Mouse (Mus musculus) midbrain, embryonic 13.5 days (tissue): ENCODE measurements at regions not wholly inside any gene's neighbourhood (a gene's known extent, or its start where the extent isn't known, plus 50 kb on each side); places are given as distances from the start of the nearest gene placed in this dataset.

Source experiments
- ATAC-seq: fragments of 200-750 bp; cut with Nextera tagmentation; 2 replicates; pipeline ENCODE4 v1.8.0; 2017; ENCODE audit warnings: mild to moderate bottlenecking, moderate TSS enrichment, moderate library complexity
- H3K27ac ChIP-seq: fragments of 300-500 bp; sonication (generic); 2 replicates; pipeline ENCODE4 v1.5.1; 2015; ENCODE audit warnings: inconsistent platforms, mild to moderate bottlenecking, moderate library complexity
- H3K27me3 ChIP-seq: fragments of 300-500 bp; sonication (generic); 2 replicates; pipeline ENCODE4 v1.6.1; 2015; ENCODE audit warnings: mild to moderate bottlenecking, inconsistent platforms
- H3K36me3 ChIP-seq: fragments of 300-500 bp; sonication (generic); 2 replicates; pipeline ENCODE4 v1.6.1; 2015; ENCODE audit warnings: mild to moderate bottlenecking, inconsistent platforms
- H3K4me1 ChIP-seq: fragments of 300-500 bp; sonication (generic); replicated peaks from 2 replicates; pipeline ENCODE4 v1.6.1; 2015; ENCODE audit warnings: inconsistent platforms
- H3K4me2 ChIP-seq: fragments of 300-500 bp; sonication (generic); replicated peaks from 2 replicates; pipeline ENCODE4 v1.6.1; 2015; ENCODE audit warnings: moderate library complexity, mild to moderate bottlenecking, inconsistent platforms
- H3K4me3 ChIP-seq: fragments of 300-500 bp; sonication (generic); replicated peaks from 2 replicates; pipeline ENCODE4 v1.5.1; 2015; ENCODE audit warnings: mild to moderate bottlenecking, inconsistent platforms
- H3K9ac ChIP-seq: fragments of 300-500 bp; sonication (generic); replicated peaks from 2 replicates; pipeline ENCODE4 v1.6.1; 2015; ENCODE audit warnings: mild to moderate bottlenecking, inconsistent platforms
- H3K9me3 ChIP-seq: fragments of 300-500 bp; sonication (generic); 2 replicates; pipeline ENCODE4 v1.6.1; 2016; ENCODE audit warnings: mild to moderate bottlenecking, inconsistent platforms
- WGBS: fragments of 180-500 bp; shearing (Covaris S2); methylation state at CpG from one replicate; pipeline ENCODE4 v1.1.7; 2015; 5-methylcytosine and 5-hydroxymethylcytosine counted together

DNA sequence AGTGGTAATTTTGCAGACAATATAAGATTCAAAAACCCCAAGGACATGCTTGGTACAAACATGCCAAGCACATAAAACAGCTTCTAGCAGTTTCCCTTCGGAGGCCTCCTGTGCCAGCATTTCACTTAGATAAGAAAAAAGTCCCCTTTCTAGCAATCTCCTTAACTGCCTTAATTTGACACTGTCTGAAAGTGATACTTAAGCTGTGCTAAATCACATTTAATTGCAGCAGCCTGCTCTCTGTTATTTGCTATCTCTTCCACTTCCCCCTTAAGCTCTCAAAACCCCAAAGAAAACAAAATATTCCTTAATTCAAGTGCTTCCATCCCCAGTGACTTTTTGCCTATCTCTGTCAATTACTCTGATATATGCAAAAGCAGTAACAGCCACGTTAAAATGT is 86.9 kb upstream of the Prokr2 start:
- H3K27ac ChIP-seq = no peak overlapping the region
- H3K36me3 ChIP-seq = no peaks in the 10 kb centered on the region
- ATAC-seq = no peak
- no peak overlapping the region for H3K4me3 ChIP-seq
- 0 out of 2 replicates have a peak, but pooled peaks cover 3% of the 10 kb centered on the region for H3K4me1 ChIP-seq
- no peaks in the 10 kb centered on the region for H3K9me3 ChIP-seq
- 57% methylated on average over 2 of the region's 2 CpGs for WGBS
- no peak overlapping the region for H3K4me2 ChIP-seq
- no peak overlapping the region for H3K9ac ChIP-seq
- H3K27me3 ChIP-seq = no peaks in the 10 kb centered on the region

DNA sequence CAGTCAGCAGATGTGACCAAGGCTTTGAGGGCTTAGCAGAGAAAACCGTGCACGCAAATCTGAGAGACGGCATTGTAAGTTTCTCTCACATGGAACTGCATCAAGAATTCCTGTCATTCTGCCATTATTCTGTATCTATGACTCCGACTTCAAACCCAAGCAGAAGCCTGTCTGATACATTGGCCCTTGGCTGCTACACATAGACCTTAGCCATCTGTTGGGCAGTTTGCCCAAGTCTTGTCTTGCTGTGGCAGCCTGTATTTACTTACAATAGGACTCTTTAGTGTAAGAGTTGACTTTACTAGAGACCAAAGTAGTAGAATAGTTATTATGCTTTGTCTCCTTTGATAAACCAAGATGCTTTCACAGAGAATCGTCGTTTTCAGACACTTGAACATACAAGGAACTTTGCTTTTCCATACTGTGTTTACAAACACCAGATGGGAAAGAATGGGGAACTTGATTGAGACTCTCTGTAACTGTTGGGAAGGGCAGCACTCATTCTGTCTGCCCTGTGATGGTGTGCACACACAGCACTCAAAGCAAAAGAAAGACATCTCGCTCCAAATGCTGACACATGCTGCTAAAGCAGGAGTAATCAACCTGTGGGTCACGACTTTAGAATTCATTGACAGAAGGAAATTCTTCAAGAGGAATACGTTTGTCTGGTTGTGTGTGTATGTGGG is 83.9 kb upstream of the Prokr2 start:
- Histone ChIP-seq H3K36me3 (no peaks in the 10 kb centered on the region), H3K9me3 (no peaks in the 10 kb centered on the region), H3K27me3 (no peaks in the 10 kb centered on the region), H3K4me1 (0 out of 2 replicates have a peak, but pooled peaks cover 3% of the 10 kb centered on the region), H3K4me2 (no peak overlapping the region), H3K27ac (no peak overlapping the region), H3K4me3 (no peak overlapping the region), H3K9ac (no peak overlapping the region)
- WGBS = 83% methylated on average over 9 of the region's 9 CpGs
- no peak for ATAC-seq

DNA sequence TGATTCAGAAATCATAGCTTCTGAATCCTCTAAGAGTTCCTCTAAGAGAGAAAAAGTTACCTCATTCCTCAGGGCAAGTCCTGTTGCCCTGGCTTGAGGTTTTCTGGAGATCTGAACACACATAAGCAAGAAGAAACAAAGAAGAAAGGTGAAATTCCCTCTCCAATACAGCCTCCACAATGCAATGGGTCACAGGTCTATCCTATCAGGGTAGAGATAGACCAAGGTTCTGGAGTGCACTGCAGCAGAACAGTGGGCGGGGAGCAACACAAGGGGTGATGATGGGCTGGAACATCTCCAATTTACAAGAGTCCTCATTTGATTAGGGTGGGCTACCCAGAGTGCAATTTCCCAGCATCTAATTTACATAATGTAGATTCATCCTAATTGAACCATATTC is 69.8 kb upstream of the Prokr2 start:
- no peak overlapping the region for H3K4me3 ChIP-seq

DNA sequence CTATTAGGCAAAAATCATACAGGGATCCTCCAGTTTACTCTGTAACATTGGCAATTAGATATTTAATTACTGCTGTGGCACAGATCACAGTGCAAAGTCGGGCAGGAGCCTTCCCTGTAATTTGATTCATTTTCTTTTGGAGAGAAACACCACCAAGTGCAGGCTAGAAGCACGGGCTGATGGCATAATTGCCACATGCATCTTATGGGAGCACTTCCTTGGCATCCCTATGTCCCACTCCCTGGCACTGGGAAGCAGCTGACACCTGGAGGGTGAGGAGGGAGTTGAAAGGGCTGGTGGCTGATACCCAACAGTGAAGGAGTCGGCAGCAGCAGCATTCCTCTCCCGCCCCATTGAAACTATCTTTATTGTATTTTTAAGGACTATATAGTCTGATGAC is 64.1 kb upstream of the Prokr2 start:
- ATAC-seq = no peak
- no peaks in the 10 kb centered on the region for H3K36me3 ChIP-seq
- no peak overlapping the region for H3K9ac ChIP-seq
- 84% methylated on average over 4 of the region's 4 CpGs for WGBS
- H3K27ac ChIP-seq = no peak overlapping the region
- H3K27me3 ChIP-seq = 0 out of 2 replicates have a peak, but pooled peaks cover 4% of the 10 kb centered on the region
- no peaks in the 10 kb centered on the region for H3K9me3 ChIP-seq
- H3K4me3 ChIP-seq = no peak overlapping the region
- H3K4me2 ChIP-seq = no peak overlapping the region
- H3K4me1 ChIP-seq = peaks cover 24% of the 10 kb centered on the region

More for the DNA sequence above, 69.8 kb upstream of the Prokr2 start:
- no peaks in the 10 kb centered on the region for H3K27me3 ChIP-seq
- WGBS = 100% methylated on average over 1 of the region's 1 CpGs
- no peaks in the 10 kb centered on the region for H3K36me3 ChIP-seq
- no peak overlapping the region for H3K27ac ChIP-seq
- no peak overlapping the region for H3K4me2 ChIP-seq
- no peaks in the 10 kb centered on the region for H3K4me1 ChIP-seq
- ATAC-seq = no peak
- H3K9ac ChIP-seq = no peak overlapping the region
- no peaks in the 10 kb centered on the region for H3K9me3 ChIP-seq

DNA sequence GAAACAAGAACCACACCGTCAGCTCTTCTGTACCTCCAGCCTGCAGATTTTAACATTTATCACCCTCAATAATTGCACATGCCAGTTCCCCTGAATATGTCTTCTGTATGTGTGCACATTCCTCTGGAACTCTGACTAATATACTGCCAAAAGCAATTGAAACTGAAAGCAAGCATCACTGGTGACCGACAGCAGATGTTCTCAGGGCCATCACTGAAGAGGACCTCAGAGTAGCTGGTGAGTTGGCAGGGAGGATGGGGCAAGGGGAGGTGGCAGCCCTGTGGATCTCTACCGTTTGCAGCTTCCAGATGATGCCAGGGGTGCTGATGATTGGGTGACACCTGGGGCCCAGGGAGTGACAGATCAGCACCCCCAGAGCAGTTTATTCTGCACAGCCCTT is 62.6 kb upstream of the Prokr2 start:
- H3K9me3 ChIP-seq = no peaks in the 10 kb centered on the region
- H3K4me1 ChIP-seq = peaks cover 29% of the 10 kb centered on the region
- H3K27ac ChIP-seq = no peak overlapping the region
- no peak overlapping the region for H3K4me3 ChIP-seq
- no peaks in the 10 kb centered on the region for H3K36me3 ChIP-seq
- no peak overlapping the region for H3K4me2 ChIP-seq
- H3K9ac ChIP-seq = no peak overlapping the region
- WGBS = 79% methylated on average over 3 of the region's 3 CpGs
- H3K27me3 ChIP-seq = 0 out of 2 replicates have a peak, but pooled peaks cover 4% of the 10 kb centered on the region
- ATAC-seq = no peak

DNA sequence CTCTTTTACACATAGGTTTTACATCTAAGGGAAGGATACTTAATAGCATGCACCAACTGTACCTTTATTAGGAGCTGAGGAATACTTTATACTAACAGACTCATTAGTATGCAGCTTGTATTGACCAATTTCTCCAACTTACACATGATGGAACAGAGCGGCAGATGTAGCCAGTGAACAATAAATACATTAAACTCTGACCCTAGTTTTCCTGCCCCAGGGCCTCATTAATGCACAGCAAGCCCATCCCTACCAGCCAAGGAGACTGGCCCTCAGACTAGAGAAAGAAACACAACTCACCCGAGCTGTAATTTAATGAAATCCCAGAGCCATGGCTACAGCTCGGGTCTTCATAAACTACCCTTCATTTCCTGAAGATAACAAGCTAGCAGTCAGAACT is 60.8 kb upstream of the Prokr2 start:
- Histone ChIP-seq H3K4me1 (peaks cover 29% of the 10 kb centered on the region), H3K9me3 (no peaks in the 10 kb centered on the region), H3K36me3 (no peaks in the 10 kb centered on the region), H3K4me3 (no peak overlapping the region), H3K9ac (no peak overlapping the region), H3K27ac (peak overlapping the region; percentile 84), H3K27me3 (peaks cover 7% of the 10 kb centered on the region; the same call in 1 of the 2 replicates), H3K4me2 (no peak overlapping the region)
- 35% methylated on average over 3 of the region's 3 CpGs for WGBS
- ATAC-seq = peak; percentile 32; the same call in 1 of the 2 replicates

DNA sequence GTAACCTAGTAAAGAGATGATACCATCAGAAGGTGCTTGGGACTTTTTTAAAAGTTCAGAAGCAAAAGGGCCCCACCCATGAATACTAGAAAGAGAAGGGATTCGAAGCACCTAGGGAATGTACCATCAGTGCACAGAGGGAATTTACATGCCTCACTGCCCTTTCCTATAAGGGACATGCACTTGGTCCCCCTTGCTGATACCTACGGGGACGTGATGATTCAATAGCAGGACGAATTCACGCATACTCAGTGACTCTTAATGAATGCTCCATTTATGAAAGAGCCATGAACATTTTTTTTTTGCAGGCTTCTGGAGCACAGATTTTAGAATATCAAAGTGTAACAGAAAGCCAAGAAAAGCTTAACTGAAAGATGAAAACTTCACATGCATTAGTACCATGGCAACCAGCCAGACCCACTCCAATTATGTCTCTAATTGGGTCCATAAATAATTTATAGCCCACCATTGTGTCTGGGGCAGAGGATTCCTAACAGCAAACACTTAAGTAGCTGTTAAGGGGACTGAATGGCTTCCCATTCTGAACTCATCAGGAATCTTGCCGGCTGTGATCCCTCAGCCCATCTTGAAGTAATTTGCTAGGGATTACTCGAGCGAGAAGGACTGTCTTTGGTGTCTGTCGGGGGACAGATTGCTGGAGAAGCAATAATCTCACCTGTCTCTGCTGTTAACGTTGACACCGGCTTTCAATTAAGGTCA is 59.4 kb upstream of the Prokr2 start:
- Histone ChIP-seq H3K27ac (peak overlapping the region; percentile 84), H3K4me2 (peak overlapping the region; percentile 4; the same call in 1 of the 2 replicates), H3K4me3 (no peak overlapping the region), H3K9ac (no peak overlapping the region), H3K9me3 (no peaks in the 10 kb centered on the region), H3K4me1 (peaks cover 29% of the 10 kb centered on the region), H3K36me3 (no peaks in the 10 kb centered on the region), H3K27me3 (peaks cover 7% of the 10 kb centered on the region; the same call in 1 of the 2 replicates)
- WGBS = 8% methylated on average over 11 of the region's 11 CpGs
- peak; percentile 82 for ATAC-seq
